Mouse (Mus musculus) hindbrain, embryonic 15.5 days (tissue): ENCODE measurements at regions not wholly inside any gene's neighbourhood (a gene's known extent, or its start where the extent isn't known, plus 50 kb on each side); places are given as distances from the start of the nearest gene placed in this dataset.
"Not testable (repeated sequence)": the region's sequence is repeated elsewhere in the genome, so short reads cannot be mapped to it uniquely, and the experiment has no call there.

ENCODE experiments used
- ATAC-seq: fragments of 200-750 bp; cut with Nextera tagmentation; 2 replicates; pipeline ENCODE4 v1.8.0; 2017; ENCODE audit warnings: low read depth, moderate number of reproducible peaks, moderate TSS enrichment; ENCODE audit not compliant: low FRiP score
- H3K27ac ChIP-seq: fragments of 300-500 bp; sonication (generic); replicated peaks from 2 replicates; pipeline ENCODE4 v1.5.1; 2015; ENCODE audit warnings: mild to moderate bottlenecking, inconsistent platforms
- H3K27me3 ChIP-seq: fragments of 300-500 bp; sonication (generic); 2 replicates; pipeline ENCODE4 v1.6.1; 2015; ENCODE audit warnings: control low read depth, inconsistent platforms
- H3K36me3 ChIP-seq: fragments of 300-500 bp; sonication (generic); 2 replicates; pipeline ENCODE4 v1.6.1; 2015; ENCODE audit warnings: control low read depth, inconsistent platforms
- H3K4me1 ChIP-seq: fragments of 300-500 bp; sonication (generic); replicated peaks from 2 replicates; pipeline ENCODE4 v1.6.1; 2015; ENCODE audit warnings: control low read depth, inconsistent platforms
- H3K4me2 ChIP-seq: fragments of 300-500 bp; sonication (generic); 2 replicates; pipeline ENCODE4 v1.6.1; 2015; ENCODE audit warnings: moderate library complexity, mild to moderate bottlenecking, inconsistent platforms
- H3K4me3 ChIP-seq: fragments of 300-500 bp; sonication (generic); 2 replicates; pipeline ENCODE4 v1.5.1; 2015; ENCODE audit warnings: mild to moderate bottlenecking, inconsistent platforms
- H3K9ac ChIP-seq: fragments of 300-500 bp; sonication (generic); 2 replicates; pipeline ENCODE4 v1.6.1; 2015; ENCODE audit warnings: inconsistent platforms
- H3K9me3 ChIP-seq: fragments of 300-500 bp; sonication (generic); 2 replicates; pipeline ENCODE4 v1.6.1; 2016; ENCODE audit warnings: control low read depth, inconsistent platforms
- WGBS: fragments of 180-500 bp; shearing (Covaris S2); methylation state at CpG from one replicate; pipeline ENCODE4 v1.1.7; 2015; 5-methylcytosine and 5-hydroxymethylcytosine counted together

- Histone ChIP-seq H3K4me1 (no peaks in the 10 kb centered on the region), H3K9ac (no peak overlapping the region), H3K36me3 (no peaks in the 10 kb centered on the region), H3K9me3 (no peaks in the 10 kb centered on the region), H3K4me2 (no peak overlapping the region), H3K27ac (no peak overlapping the region), H3K4me3 (no peak overlapping the region), H3K27me3 (no peaks in the 10 kb centered on the region)
- 60% methylated on average over 11 of the region's 11 CpGs for WGBS
- ATAC-seq, result no peak
Measured at GRCm38 (mm10) chr12:29439343-29440019, 88.7 kb upstream of the Myt1l start.

GRCm38 (mm10) chr12:29465201-29465600 lies 63.0 kb upstream of the Myt1l start:
- H3K4me3 ChIP-seq, H3K4me1 ChIP-seq, H3K27ac ChIP-seq, H3K27me3 ChIP-seq, H3K9ac ChIP-seq, ATAC-seq, H3K4me2 ChIP-seq, H3K36me3 ChIP-seq, H3K9me3 ChIP-seq: not testable (repeated sequence)
- WGBS, result 30% methylated on average over 3 of the region's 3 CpGs
